In genomic region chr11:22962101-22962500, GRCm38 (mm10) we compare ENCODE assay signal across 23 mouse cellular contexts. TPM values are rescaled to one million over a fixed set of nuclear protein-coding genes. Genes with fewer than 3 reads are reported as not detected.
"Had no signal": no experiment of that assay in that cellular context is flagged by ENCODE, and none has a peak within 500 bp of the region (broad histone marks: within the 10 kb centered on the region; RNA-seq: fewer than 3 reads in every experiment).

No protein-coding gene starts in this region.

- H3K4me2 ChIP-seq: limb, embryonic 12.5 days; liver, embryonic 12.5 days; liver, embryonic 15.5 days; lung, embryonic 15.5 days; midbrain, embryonic 13.5 days; neural tube, embryonic 13.5 days had no signal

- ATAC-seq: liver, embryonic 12.5 days; midbrain, embryonic 13.5 days; midbrain, embryonic 16.5 days had no signal

- H3K9ac ChIP-seq: limb, embryonic 12.5 days; liver, embryonic 12.5 days; liver, embryonic 15.5 days; lung, embryonic 15.5 days; midbrain, embryonic 13.5 days; neural tube, embryonic 13.5 days had no signal

- DNase-seq: kidney, adult 11 months; kidney, adult 8-10 months; kidney, postnatal 14 days; layer of hippocampus, adult 9-11 months; liver; lung, adult 18-20 months; lung, postnatal 10 days; lung, postnatal 36 days; retina, postnatal 1 day; right cerebral cortex, postnatal 25 days; thymus, adult 18-20 months; thymus, postnatal 14 days; thymus, postnatal 4 days had no signal

- H3K9me3 ChIP-seq: liver, embryonic 15.5 days; lung, embryonic 15.5 days had no signal

- H3K4me1 ChIP-seq: limb, embryonic 12.5 days; liver, embryonic 12.5 days; midbrain, embryonic 13.5 days; neural tube, embryonic 13.5 days had no signal

- H3K4me3 ChIP-seq: layer of hippocampus, adult 2 months; limb, embryonic 12.5 days; liver, embryonic 12.5 days; liver, embryonic 15.5 days; lung, embryonic 15.5 days; midbrain, embryonic 13.5 days; myocyte; neural tube, embryonic 13.5 days had no signal

- H3K27me3 ChIP-seq: limb, embryonic 12.5 days; liver, embryonic 12.5 days; liver, embryonic 15.5 days; lung, embryonic 15.5 days; midbrain, embryonic 13.5 days; neural tube, embryonic 13.5 days had no signal

- H3K27ac ChIP-seq: layer of hippocampus, adult 2 months; limb, embryonic 12.5 days; liver, embryonic 12.5 days; liver, embryonic 15.5 days; lung, embryonic 15.5 days; midbrain, embryonic 13.5 days; neural tube, embryonic 13.5 days had no signal

RNA-seq across cellular contexts. Expression of gene Gm28048, which starts 19.8 kb away (rescaled TPM):
- polyA plus RNA-seq: small intestine, adult 2 months had no signal

RNA-seq across cellular contexts. Expression of gene Fam161a, which starts 45.2 kb away (rescaled TPM):
- polyA plus RNA-seq: small intestine, adult 2 months had no signal
